Mouse (Mus musculus): ENCODE measurements around the gene Dirc2.

Gene Dirc2

GRCm38 (mm10) chr16:35768785-35769642 is at the start of gene Dirc2:
Gene Dirc2 (minus strand): TSS chr16:35769356.
- peak; percentile 58 to 60 for DNase-seq (ENCODE audit: low spot score in 2 of 2)

GRCm38 (mm10) chr16:35817255-35818089 is 48.3 kb upstream of the Dirc2 start:
- peak; percentile 67 to 76 for DNase-seq (ENCODE audit: low spot score in 2 of 2)

- no peak for DNase-seq (ENCODE audit: low spot score in 2 of 2)
These were observed 44.0 kb upstream of the Dirc2 start for GRCm38 (mm10) chr16:35813119-35813518.

- peak in 1 of 2 experiments; percentile 8 for DNase-seq (ENCODE audit: low spot score in 2 of 2)
These were observed 39.7 kb upstream of the Dirc2 start for GRCm38 (mm10) chr16:35808838-35809237.

- DNase-seq (ENCODE audit: low spot score in 2 of 2) = no peak
These were observed 38.5 kb upstream of the Dirc2 start for GRCm38 (mm10) chr16:35807663-35807992.

- no peak for DNase-seq (ENCODE audit: low spot score in 2 of 2)
These were observed 38.0 kb upstream of the Dirc2 start for GRCm38 (mm10) chr16:35806973-35807662.

GRCm38 (mm10) chr16:35803723-35804122 is 34.6 kb upstream of the Dirc2 start:
- DNase-seq (ENCODE audit: low spot score in 2 of 2) = no peak

GRCm38 (mm10) chr16:35802163-35802562 is 33.0 kb upstream of the Dirc2 start:
- DNase-seq (ENCODE audit: low spot score in 2 of 2) = no peak

GRCm38 (mm10) chr16:35791962-35792521 is 22.9 kb upstream of the Dirc2 start:
- DNase-seq (ENCODE audit: low spot score in 2 of 2) = no peak

- no peak for DNase-seq (ENCODE audit: low spot score in 2 of 2)
These were observed 19.2 kb upstream of the Dirc2 start for GRCm38 (mm10) chr16:35788330-35788729.

- no peak for DNase-seq (ENCODE audit: low spot score in 2 of 2)
These were observed 18.5 kb upstream of the Dirc2 start for GRCm38 (mm10) chr16:35787568-35788189.

- DNase-seq (ENCODE audit: low spot score in 2 of 2) = no peak
These were observed 18.0 kb upstream of the Dirc2 start for GRCm38 (mm10) chr16:35787163-35787562.

GRCm38 (mm10) chr16:35784134-35784725 is 15.1 kb upstream of the Dirc2 start:
- no peak for DNase-seq (ENCODE audit: low spot score in 2 of 2)

- no peak for DNase-seq (ENCODE audit: low spot score in 2 of 2)
These were observed 14.0 kb upstream of the Dirc2 start for GRCm38 (mm10) chr16:35783207-35783573.

- DNase-seq (ENCODE audit: low spot score in 2 of 2) = no peak
These were observed 13.5 kb upstream of the Dirc2 start for GRCm38 (mm10) chr16:35782451-35783206.

GRCm38 (mm10) chr16:35781651-35782050 is 12.5 kb upstream of the Dirc2 start:
- DNase-seq (ENCODE audit: low spot score in 2 of 2) = no peak

GRCm38 (mm10) chr16:35781096-35781495 is 11.9 kb upstream of the Dirc2 start:
- DNase-seq (ENCODE audit: low spot score in 2 of 2) = no peak

GRCm38 (mm10) chr16:35779681-35780080 is 10.5 kb upstream of the Dirc2 start:
- no peak for DNase-seq (ENCODE audit: low spot score in 2 of 2)

GRCm38 (mm10) chr16:35777768-35778167 is 8.6 kb upstream of the Dirc2 start:
- no peak for DNase-seq (ENCODE audit: low spot score in 2 of 2)

GRCm38 (mm10) chr16:35776737-35777136 is 7.6 kb upstream of the Dirc2 start:
- no peak for DNase-seq (ENCODE audit: low spot score in 2 of 2)
